Mouse (Mus musculus) 3134 (cell line): ENCODE measurements around the gene Gabrb3.
A peak's percentile ranks its signal among the peaks of the same experiment; 100 is the strongest.

Experiments used
- DNase-seq: peaks from one replicate; pipeline ENCODE4 v3.0.0-alpha.2; 2011; ENCODE audit warnings: low spot score; ENCODE audit not compliant: insufficient read length; ENCODE audit errors: extremely low read depth

The Gabrb3 gene

DNA sequence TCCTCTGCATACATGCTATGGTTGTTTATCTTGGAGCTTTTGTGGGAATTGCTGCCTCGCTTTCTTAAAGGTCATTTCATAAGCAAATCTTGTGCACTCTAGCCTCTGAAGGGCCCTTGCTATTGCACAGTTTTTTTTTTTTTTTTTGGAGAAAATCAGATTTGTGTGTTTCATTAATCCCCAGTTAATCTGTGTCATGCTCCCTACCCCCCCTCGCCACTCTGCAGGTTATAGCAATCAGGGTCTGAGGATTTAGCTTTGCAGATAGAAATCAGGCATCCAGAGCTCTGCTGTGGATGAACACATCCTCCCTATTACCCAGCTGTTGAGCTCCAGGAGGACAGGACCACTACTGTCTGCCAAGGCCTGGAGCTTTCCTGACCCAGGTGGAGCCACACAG lies at the start of gene Gabrb3:
Gene Gabrb3 (plus strand): TSS at position 301 of the 400 bp plus-strand sequence.
- DNase-seq = no peak

DNA sequence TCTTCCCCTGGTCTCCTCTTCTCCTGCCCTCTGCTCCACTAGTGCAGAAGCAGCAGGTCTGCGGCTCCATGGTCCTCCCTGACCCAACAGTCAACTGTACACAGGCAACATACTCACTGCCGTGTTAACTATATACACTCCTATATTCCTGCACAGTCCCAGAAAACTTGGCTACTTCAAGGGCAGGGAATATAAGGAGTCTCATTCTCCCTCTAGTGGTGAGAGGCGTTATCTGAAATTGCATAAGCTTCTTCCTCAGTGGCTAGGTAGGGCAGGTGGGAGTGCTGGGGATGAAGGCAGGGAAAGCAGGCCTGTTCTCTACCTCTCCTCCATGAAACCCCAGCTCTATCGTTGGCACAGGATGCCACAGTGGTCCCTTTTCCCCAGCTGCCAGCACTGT lies 35.4 kb upstream of the Gabrb3 start:
- no peak for DNase-seq

DNA sequence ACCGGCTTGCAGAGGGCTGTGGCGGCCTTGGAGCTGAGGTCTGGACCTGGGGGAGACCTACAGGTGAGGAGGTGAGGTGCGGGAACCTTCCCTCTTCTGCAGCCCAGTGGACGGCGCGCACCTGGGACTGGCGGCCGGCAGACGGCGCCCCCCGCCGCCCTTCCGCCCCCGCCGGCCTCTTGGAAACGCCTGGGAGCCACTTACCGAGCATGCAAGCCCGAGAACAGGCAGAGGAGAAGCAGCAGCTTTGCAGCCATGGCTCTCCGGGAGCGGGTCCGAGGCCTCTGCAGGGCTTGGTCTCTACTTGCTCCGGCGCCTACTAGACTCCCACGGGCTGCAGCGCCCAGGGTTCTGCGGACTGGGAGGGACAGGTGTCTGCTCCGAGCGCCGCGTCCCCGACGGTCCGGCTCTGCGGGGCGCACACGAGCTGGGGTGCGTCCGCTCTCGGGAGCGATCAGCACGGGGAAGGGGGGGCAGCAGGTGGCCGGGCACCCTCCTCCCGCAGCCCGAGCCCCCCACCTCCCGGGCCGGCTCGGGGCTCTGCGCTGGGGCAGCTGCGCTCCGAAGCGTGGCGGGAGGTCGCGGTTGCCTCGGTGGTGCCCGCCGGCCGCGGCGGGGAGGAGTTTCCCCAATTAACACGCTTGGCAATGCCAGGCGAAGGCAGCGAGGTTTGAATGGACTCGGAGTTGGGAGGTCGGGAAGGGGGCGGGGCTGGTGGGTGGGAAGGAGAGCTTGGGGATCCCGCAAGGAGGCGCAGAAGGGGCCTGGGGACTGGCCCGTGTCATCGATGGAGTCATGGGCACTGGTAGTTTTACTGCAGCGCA lies 32.8 kb upstream of the Gabrb3 start, which contains the start of gene Gabrg3:
Gene Gabrg3 (minus strand): TSS at position 672 of the 824 bp plus-strand sequence.
- DNase-seq = peak; percentile 1

DNA sequence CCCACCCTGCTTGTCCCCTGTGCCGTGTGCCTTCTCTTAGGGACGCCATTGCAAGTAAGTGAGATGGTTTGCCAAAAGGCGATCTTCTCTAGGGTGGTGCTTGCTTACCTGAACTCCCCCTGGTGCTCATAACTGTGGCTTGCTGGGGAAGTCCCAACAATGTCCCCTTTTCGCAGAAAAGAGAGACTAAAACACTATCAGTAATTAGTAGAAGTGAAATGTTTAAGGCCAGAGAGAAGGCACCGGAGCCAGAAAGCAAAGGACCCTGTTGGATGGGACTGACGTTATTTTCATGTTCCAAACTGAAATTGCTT lies 32.2 kb upstream of the Gabrb3 start:
- DNase-seq = no peak

DNA sequence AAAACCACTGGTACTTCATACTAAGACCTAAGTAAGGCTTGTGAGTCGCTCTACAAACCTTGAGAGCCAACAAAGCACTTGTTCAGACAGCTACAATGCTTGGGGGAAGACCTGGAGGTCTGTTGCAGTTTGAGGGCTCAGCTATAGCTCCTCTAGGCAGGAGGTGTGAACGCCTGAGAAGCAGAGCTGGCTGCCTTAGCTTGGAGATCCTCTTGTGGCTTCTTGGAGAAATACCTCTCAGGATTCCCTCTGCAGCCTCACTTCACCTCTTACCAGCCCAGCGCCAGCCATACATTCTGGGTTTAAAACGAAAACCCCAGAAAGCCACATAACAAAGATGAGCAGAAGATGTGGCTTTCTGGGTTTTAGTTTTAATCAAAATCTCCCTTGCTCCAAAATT lies 29.4 kb upstream of the Gabrb3 start:
- no peak for DNase-seq

DNA sequence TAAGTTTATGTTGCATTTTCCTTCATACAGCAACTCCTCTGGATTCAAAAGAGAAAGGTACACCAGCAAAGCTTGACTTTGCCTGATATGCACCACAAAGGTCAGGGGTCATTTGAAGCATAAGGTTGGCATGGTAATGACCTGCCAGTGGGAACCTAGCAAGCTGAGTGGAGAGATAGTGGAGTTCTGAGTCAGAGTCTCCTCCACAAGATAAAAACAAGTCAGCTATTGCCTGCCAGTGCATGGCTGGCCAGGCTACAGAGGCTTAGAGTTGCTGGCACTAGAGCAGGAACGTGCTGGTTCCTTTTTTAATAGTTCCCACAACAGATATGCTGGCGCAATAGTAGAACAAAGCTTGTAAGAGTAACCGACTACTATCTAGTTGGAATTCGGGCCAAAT lies 25.9 kb upstream of the Gabrb3 start:
- no peak for DNase-seq

DNA sequence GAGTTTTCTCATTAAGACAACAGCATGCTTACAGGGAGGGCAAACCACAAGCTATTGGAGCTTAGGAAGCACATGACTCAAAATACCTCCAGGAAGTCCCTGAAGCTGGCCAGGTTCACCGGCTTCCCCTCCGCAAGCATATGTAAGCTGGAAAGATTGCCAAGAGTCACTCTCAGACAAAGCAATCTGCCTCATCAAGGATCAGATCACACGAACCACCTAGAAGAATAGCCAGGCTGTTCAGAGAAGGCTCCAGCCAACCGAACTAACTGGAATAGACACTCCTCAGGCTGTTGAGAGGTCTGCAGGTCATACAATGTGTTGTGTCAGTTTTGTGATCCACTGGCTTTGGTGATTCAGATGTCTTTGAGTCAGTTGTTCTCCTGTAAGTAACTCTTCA lies 8.3 kb upstream of the Gabrb3 start:
- no peak for DNase-seq

DNA sequence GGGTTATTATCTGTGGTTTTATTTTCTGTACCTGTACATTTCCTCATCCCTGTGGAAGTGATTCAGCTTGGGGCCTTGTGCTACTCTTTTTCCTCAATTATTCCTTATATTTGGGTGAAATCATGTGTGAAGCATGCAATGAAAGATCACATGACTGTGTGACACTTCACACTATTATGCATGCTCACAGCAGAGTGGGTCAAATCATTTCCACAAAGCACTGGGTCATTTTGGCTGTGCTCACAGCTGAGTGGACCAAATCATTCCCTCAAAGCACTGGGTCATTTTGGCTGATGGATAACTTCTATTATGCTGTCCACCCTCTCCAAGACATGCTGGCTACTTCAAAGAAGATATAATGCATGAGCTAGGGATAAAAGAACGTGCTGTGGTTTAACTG lies 6.6 kb upstream of the Gabrb3 start:
- DNase-seq = no peak

DNA sequence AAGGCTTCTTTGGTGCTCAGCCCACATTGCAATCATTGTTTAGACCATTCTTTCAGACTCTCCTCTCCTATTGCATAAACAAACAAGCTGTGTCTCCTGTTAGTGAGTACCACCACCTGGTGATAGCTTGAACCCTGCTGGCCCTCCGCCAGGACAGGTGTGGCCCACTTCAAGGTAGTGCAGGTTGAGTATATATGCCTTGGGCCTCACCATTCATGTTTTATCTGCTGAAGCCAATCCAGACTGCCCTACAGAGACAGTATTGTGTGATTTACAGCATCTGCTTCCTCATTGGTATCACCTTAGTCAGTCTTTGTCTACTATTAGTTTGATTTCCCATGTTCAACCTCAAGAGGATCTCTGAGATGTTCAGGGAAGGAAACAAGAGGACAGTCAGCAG lies 1.6 kb downstream of the Gabrb3 start:
- no peak for DNase-seq

DNA sequence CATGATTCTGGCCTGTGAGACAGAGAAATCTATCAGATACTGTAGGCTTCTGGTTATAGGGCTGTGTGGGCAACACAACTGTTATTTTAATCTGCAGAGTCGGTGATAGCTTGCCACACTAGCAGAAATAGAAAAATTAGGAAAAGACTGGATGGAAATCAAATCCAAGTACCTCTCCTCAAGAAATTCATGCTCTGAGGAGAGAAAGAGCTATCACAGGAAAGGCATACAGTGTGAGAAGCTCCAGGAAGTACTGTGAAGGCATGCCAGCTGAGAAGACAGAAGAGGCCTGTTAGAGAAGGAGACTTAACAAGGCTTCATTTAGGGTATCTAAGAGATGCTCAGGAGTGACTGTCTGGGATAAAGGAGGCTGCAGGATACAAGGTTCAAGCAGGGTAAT lies 3.2 kb downstream of the Gabrb3 start:
- DNase-seq = no peak

DNA sequence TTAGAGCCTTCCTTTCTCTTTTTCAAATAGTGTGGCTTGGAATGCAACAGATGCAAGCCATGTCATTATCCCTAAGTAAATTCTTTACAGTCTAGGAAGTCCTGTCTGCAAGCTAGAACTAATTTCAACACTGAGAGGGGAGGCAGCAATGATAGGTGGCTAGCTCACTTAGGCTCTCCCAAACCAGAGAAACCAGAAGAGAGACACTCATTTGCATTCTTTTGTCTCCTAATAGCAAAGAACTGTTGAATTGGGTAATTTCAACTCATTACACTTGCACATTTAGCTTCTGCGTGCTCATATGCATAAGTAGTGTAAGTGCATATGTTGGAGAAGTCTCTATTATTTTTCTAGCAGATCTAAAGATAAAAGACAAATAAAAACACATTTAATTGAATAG lies 28.7 kb downstream of the Gabrb3 start:
- no peak for DNase-seq

DNA sequence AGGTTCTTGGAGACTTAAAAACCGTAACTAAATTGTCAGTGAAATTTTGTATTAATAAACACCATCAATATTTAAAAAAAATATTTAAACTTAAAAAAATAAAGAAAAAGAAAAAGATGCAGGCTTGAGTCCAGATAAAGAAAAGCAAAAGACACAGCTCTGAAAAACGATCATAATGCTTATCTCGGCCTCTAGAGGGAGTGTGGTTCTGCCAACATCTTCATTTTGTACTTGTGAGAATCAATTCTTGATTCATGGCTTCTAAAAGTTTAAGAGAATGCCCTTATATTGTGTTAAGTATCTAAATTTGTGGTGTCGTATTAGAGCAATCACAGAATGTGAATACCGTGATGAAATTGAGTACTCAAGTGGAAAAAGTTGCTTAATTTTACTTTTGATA lies 40.9 kb downstream of the Gabrb3 start:
- no peak for DNase-seq

DNA sequence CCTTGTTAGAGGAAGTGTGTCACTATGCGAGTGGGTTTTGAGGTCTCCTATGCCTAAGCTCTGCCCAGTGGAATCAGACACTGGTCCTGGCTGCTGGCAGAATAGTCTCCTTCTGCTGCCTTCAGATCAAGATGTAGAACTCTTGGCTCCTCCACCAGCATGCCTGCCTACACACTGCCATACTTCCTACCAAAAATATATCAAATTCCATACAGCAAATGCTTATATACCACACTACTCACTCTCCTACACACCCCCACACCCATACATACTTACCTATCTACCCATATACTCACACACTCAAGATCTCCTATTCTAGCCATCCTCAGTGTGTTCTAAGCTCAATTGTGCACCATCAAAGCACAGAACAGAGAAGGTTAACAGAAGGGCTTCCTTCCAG lies 51.8 kb downstream of the Gabrb3 start:
- no peak for DNase-seq

DNA sequence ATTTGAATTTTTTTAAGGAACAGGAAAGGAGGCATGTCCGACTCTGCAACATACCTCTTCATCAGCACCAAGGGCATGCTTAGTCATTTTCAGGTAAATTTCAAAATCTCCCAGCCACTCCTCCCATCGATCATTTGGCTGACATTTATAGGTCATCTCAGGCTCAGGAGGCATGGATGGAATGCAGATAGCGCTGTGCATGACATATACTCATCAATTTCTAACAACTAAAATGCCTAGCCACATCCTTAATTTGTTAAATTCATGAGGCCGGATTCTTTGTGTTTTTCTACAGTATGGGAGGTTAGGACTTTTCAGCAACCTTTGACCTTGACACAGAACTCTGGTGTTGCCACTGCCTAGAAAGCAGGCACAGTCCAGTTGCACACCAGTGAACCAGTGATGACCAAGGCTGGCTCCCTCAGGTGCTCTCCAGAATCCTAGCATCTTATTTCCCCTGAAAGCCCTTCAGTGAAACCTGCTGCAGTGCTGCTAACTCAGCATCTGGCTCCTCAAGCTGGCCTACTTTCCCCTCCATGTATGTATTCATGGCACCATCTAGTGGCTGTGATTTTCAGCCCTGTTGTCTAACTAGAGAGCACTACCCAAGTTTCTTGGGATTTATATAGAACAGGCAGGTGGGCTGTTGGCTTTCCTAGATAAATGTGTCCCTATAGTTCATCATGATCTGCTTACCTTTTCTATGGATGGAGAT lies 54.5 kb downstream of the Gabrb3 start:
- no peak for DNase-seq

DNA sequence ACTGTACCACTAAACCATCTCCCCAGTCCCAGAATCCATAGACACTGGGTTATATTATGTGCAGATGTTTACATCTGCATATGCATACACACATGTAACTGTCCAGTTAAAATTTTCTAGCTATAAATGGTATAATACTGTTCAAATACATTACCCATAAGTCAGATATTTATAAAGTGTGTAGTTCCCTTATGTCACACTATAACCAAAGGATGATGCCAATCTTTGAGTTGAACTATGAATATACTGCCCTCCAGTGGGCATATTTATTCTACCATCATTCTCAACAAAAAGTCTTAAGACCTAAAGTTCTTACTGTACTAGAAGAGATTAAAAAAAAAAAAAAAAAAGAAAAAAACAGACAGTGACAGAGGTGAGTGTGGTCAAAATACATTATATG lies 63.4 kb downstream of the Gabrb3 start:
- no peak for DNase-seq

DNA sequence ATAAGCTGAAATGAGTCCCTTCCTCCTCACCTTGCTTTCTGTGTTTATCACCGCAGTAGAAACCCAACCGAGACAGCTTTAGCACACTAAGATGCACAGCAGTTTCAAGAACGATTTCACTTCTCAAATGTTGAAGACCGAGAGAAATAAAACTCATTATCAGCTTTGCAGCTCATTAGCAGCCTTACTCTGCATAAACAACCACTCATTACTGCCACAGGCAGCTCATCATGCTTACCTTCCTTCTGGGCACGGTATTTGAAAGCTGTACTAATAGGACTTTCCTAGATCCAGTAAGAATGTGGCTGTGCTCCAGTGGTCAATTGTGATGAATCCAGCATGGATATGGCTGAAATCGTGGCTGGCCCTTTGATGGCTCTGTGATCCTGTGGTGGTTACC lies 67.4 kb downstream of the Gabrb3 start:
- DNase-seq = no peak

DNA sequence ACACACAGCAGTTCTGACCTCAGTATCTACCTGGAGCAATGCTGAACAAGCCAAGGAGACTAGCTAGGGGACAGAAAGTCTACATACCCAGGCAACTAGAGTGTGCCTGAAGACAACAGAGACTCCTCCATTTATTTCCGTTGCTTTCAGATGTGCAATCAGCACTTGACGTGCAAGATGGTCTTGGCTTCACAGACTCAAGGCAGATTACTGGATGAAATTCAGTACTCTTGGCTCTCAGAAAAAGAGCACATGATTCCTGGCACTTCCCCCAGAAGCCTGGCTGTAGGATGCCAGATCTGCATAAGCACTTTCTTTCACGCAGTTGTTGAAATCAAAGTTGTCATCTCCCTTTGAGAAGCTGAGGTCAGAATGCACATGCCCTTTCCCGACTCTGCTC lies 72.3 kb downstream of the Gabrb3 start:
- no peak for DNase-seq

DNA sequence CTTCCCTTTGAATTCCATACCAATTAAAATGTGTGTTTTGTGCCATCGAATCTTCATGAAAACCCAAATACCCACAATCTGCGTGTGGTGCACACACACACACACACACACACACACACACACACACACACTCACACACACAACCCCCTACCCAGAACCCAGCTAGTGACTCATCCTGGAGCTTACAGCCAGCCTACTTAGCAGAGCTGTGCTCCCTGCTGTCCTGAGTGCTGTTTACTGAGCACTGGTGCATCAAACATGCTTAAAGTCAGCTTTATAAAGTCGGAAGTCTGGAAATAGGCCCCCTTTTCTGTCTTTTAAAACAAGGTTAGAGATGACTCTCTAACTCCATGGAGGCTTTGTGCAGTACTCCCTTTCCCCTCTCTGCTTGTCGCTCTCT lies 83.3 kb downstream of the Gabrb3 start:
- no peak for DNase-seq

DNA sequence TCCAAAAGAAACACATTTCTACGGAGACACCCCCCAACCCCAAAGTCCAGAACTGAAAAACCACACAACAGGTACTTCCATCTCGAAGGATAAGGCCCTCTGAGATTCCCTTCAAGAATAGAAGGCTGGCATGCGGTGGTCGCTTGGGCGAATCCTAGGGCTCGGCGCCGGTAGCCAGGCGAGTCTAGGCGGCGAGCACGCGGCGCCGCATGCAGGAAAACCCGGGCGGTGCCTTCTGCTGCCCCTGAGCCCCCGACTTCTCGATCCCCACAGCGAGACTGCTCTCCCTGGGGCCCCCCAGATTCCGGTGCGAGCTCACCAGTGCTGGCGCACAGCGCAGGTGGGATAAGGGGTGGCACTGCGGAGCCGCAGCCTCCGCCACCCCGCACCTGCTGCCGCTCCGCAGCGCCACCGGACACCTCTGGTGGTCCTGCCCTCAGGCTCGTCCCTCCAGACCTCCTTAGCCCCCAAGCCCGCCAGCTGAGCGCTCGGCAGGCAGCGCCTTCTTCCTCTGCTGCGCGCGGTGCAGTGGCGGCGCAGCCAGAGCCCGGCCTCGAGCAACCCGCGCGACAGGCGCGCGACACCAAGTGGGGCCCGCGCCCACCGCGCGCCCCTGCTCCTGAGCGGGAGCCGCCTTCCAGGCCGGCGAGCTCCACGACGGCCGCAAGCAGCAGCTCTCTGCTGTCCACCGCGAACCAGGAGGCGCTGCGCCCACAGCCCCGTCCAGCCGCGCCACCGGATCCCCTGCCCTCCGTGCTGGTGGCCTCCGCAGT lies 89.6 kb downstream of the Gabrb3 start:
- DNase-seq = no peak

DNA sequence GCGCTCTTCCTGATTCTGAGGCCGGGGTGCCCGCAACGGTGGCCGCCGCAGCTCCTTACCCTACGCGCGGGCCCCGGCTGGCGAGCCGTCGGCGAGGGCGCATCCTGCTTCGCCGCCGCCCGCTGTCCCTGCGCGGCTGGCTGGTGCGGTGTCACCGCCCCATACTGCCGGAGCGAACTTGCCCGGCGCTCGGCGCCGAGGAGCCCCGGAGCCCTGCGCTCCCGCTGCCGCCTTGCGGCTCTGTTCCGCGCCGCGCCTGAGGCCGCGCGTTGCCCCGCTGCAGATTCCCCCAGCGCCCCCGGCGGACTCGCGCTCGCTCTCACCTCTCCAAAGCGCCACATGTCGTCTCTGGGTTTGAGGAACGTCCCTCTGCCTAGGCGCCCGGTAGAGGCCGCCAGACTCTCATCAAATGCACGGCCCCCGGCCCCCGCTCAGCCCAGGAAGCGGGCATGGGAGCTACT lies 90.2 kb downstream of the Gabrb3 start, which contains the start of gene Gabra5:
Gene Gabra5 (minus strand): TSS at position 379 of the 461 bp plus-strand sequence.
- DNase-seq = no peak

DNA sequence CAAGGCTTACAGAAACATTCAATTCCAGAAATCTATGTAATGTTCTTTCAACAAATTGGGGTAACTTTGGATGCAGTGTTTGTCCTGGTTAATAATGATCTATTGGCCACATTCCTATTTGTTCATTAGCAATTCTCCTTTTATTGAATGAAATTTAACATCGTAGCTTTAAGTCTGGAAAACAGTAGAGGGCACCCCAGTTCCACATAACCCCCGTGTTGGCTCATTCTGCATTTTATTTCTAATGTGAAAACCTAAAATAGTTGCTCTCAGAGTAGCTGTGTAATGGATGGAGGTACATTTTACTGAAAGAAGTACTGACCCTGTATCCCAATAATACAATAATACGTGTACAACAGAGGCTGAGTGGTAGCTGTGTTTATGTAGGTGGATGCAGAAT lies 93.5 kb downstream of the Gabrb3 start:
- DNase-seq = no peak
